Mouse (Mus musculus) skeletal muscle tissue, adult 2 months (tissue): ENCODE measurements around the gene Nxn.
A peak's percentile ranks its signal among the peaks of the same experiment; 100 is the strongest.

Experiments used
- DNase-seq: peaks from one replicate; pipeline ENCODE4 v3.0.0-alpha.2; 2012; ENCODE audit warnings: low read depth, low spot score

Nxn gene

DNA sequence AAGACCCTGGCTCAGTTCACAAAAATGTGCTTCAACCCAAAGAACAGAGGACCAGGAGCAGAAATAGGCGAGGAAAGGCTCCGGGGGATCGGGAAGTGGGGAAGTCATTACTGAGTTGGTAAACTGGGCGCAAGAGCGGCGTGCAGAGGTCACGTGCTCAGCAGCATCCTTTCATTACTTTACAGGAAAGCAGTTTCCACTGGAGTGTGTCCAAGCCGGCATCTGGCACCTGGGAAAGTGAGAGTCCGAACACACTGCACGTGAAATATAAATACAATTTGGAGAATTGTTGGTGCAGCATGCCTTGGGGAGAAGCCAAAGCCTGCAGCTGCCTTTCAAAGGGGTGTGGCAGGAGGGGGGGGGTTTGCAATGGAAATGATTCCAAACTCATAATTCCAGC is 2.5 kb upstream of the Nxn start:
- DNase-seq = no peak

DNA sequence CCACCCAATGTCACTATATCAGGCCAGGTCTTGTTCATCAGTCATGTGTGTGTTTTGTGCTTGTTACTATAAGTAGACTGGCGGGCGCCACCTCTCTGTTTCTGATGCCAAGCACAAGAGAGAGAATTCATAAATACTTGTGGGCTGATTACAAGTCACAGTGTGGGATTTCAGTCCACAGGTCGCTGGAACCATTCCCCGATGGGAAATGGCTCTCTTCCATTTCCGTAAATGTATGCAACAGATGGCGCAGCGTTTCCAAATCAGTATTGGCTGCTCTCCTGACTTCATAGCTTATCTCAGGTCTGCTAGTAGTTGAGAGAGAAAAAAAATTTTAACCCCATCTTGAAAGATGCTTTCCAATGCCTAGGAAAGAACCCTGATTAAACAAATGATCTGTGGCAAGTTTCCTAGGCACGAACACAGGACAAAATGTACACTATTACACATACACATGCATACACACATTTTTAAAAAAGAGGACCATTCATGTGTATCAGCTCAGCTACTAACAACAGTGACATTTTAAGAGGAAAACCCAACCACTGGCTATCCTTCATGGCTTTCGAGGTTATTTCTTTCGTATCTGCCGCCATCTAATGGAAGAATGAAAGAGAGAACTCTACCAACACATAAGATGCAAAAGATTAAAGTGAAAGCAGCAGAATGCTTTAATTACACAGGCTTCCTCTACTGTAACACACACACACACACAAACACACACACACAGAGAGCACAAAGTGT is 819 bp upstream of the Nxn start:
- DNase-seq = peak; percentile 27

GRCm38 (mm10) chr11:76398312-76398797 is 585 bp downstream of the Nxn start:
- peak; percentile 44 for DNase-seq

- DNase-seq = no peak
Observed at GRCm38 (mm10) chr11:76397650-76398311, 1.2 kb downstream of the Nxn start.

- DNase-seq = no peak
Observed at GRCm38 (mm10) chr11:76392996-76393395, 5.9 kb downstream of the Nxn start.

DNA sequence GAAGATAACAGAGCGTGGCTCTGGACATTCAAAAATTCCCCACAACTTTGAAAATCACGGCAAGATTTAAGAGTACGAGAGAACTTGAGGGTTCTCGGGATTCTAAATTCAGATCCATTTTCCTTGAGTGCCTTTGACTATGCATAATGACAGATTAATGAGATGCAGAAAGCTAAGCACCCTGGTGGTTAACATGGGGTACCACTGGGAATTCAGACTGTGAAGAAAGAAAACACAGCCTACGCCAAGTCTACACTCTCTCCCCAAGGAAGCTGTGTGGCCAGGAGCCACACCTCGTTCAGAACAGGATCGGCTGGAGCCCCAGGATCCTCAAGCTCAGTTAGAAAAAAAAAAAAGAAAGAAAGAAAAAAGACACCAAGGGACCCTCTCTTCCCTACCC is 6.4 kb downstream of the Nxn start:
- DNase-seq = no peak

DNA sequence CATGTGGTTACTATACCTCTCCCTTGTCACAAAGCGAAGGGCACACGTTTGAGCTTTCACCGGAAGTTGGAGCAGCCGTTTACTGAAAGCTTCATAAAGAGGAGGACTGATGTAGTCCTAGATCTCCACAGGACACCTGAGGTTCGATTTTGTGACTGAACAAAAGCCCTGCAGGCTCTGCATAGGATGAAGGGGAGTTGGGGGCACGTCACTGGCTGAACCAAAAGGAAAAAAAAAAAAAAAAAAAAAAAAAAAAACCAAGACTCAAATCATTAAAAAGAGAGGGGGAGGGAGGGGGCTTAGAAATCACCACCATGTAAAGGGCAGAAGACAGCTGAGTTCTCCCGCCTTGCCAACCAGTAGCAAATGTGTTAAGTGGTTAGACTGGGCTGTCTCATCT is 10.2 kb downstream of the Nxn start:
- DNase-seq = no peak

DNA sequence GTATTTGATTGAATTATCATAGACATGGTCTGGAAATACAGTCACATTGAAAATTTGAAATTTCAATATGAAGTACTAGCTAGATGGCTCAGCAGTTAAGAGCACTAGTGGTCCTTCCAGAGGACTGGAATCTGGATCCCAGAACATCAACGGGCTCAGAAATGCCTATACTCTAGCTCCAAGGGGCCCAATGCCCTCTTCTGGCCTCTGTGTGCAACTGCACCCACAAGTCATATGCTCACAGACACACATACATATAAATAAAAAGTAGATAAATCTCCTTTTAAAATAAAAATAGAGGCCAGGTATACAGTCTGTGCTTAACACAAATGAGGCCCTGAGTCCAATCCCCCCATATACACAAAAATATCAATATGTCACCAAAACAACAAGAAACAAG is 11.8 kb downstream of the Nxn start:
- DNase-seq = no peak

DNA sequence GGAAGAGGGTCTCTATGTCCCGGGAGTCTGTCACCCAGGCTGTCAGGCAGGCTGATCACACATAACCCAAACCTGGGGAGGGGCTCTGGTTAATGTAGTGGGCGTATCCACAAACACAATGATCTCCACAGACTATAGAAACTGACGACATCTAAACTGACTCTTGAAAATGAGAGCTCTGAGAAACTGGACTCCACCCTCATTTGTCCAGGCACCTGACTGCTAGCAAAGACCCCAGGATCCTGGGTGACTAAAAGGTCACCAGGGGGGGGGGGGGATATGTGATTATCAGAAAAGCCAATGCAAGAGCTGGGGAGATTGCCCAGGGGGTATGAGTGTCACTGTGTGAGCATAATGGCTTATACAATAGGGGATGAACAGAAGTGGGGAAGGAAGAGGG is 13.2 kb downstream of the Nxn start:
- DNase-seq = no peak

- no peak for DNase-seq
Observed at GRCm38 (mm10) chr11:76385017-76385416, 13.9 kb downstream of the Nxn start.

DNA sequence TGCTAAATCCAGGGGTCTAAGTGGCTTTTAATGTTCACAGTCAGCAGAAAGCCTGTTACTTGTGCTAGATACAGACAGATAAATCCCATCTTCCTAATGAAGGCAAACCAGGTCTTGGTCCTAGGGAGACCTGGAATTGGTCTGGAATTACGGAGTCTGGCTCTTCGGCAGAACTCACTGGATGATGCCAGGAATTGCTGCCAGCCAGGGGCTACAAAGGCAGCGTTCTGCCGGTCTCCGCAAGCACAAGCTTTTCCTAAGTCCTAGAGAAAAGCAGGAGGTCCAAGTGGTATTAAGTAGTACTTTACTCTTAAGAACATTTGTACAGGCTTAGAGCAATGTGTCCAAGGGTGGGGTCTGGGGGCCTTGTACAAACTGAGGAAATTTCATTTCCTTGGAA is 14.6 kb downstream of the Nxn start:
- no peak for DNase-seq

- DNase-seq = no peak
Observed at GRCm38 (mm10) chr11:76382711-76383324, 16.1 kb downstream of the Nxn start.

DNA sequence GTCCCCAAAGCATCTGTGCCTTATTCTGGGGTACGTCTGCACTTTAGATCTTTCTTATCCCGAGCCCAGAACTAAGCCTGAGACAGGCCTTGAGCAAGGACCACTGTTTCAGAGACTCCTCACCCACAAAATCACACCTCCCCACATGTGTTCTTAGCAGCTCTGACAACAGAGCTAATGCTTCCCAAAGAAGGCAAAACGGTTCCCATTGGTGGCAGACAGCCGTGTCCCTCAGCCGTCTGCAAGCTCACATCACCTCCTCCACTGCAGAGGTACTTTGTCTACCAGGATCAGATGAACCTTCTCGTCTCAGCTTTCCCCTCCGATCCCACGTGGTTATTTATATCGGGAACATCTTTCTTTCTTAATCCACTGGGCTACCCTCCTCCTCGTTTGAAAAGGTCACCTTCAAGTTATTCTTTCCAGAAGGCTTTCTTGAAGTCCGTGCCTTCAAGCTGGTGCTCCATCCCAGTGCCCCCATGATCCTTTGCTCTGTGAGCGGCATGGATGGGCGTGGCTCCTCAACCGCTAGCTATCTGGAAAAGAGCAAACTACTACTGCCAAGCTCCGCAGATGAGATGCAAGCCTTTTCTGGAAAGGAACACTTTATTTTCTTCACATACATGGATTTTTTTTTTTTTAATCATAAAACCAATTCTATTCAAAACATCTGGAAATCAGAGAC is 17.6 kb downstream of the Nxn start:
- peak; percentile 73 for DNase-seq

- DNase-seq = peak; percentile 35
Observed at GRCm38 (mm10) chr11:76379921-76380544, 18.9 kb downstream of the Nxn start.

DNA sequence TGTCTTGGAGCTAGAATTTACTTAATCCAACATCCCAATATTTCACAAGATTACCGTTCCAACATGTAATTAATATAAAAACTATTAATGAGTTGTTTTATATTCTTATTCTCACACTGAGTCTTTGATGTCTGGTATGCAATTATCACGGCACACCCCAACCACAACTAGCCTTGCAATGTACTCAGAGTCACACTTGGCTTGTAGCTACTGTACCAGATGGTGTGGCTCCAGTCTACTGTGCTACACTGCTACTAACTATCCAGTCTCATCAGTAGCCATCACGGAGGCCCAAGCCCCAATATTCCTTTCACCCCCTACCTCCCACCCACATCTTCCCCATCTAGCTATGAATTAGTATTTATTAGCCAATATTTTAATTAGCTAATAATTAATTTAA is 22.5 kb downstream of the Nxn start:
- DNase-seq = no peak

- DNase-seq = peak; percentile 77
Observed at GRCm38 (mm10) chr11:76374491-76375185, 24.3 kb downstream of the Nxn start.

DNA sequence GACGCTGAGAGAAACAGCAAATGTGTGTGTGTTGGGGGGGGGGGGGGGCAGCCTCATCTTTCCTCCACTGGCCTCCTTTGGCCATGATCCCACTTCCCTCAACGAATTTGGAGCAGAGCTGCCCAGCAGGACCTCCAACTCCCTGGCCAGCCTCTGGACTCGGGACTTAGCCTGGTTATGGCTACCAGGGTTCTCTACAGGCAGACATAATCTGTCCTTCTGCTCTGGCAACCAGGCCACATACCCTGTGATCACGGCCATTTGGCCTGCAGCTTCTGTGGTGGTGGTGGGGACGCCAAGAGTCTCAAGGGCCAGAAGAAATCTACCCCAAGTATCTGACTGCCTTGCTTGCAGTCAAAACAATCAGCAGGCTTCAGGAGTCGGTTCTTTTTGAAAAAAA is 26.4 kb downstream of the Nxn start:
- peak; percentile 50 for DNase-seq

GRCm38 (mm10) chr11:76372120-76372519 is 26.8 kb downstream of the Nxn start:
- peak; percentile 47 for DNase-seq

DNA sequence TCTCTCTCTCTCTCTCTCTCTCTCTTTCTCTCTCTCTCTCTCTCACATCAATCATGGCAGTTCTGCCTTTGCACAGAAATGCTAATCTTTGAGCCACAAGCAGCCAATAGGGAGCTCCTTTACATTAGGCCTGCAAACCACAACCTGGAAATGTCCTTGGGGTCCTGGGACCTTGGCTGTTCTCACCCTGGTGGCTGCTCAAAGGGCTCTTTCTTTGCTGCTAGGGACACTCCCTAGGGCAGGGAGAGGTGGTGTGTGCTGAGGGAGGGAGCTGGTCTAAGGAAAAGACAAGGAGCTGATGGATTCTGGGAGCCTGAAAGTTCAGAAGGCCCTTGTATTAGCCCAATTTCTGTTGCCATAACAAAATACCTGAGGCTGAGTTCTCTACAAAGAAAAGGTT is 28.4 kb downstream of the Nxn start:
- DNase-seq = no peak

- no peak for DNase-seq
Observed at GRCm38 (mm10) chr11:76366720-76367119, 32.2 kb downstream of the Nxn start.

DNA sequence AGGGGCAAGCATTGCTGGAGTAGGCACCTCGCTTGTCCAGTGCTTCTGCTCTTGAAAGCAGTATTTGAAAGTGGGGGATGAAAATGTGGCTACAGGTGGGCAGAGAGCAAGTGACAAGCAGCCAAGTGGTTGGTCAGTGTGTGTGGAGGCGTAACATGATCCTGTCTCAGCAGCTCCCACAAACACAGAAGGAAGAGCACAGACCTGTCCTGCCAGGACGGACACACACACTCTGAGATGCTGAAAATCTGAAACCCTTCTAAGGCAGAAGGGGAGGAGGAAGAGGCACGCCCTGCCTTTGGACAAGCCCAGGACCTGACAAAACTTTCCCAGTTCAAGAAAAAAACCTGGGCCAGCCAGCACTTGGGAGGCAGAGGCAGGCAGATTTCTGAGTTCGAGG is 34.9 kb downstream of the Nxn start:
- no peak for DNase-seq
